Mouse (Mus musculus) limb, embryonic 11.5 days (tissue): Measurements from ENCODE around the gene Pfkl. TPM values are rescaled to one million over a fixed set of nuclear protein-coding genes. Genes with fewer than 3 reads are reported as not detected.
A peak's percentile ranks its signal among the peaks of the same experiment; 100 is the strongest.

Source experiments
- ATAC-seq: fragments of 200-750 bp; cut with Nextera tagmentation; 2 replicates; pipeline ENCODE4 v1.8.0; 2017; ENCODE audit warnings: low read depth; ENCODE audit not compliant: insufficient number of reproducible peaks, low FRiP score, low TSS enrichment
- DNase-seq: peaks from one replicate; pipeline ENCODE4 v3.0.0-alpha.2; 2015; ENCODE audit warnings: low spot score
- H3K27ac ChIP-seq: fragments of 300-500 bp; sonication (generic); replicated peaks from 2 replicates; pipeline ENCODE4 v1.5.1; 2014; ENCODE audit warnings: low read depth, mild to moderate bottlenecking, low read length
- H3K27me3 ChIP-seq: fragments of 300-500 bp; sonication (generic); 2 replicates; pipeline ENCODE4 v1.6.1; 2014; ENCODE audit warnings: mild to moderate bottlenecking, low read length, mixed read lengths; ENCODE audit not compliant: control insufficient read depth, insufficient read depth
- H3K36me3 ChIP-seq: fragments of 300-500 bp; sonication (generic); 2 replicates; pipeline ENCODE4 v1.6.1; 2014; ENCODE audit warnings: mild to moderate bottlenecking, low read length, moderate library complexity, mixed read lengths; ENCODE audit not compliant: control insufficient read depth, insufficient read depth
- H3K4me1 ChIP-seq: fragments of 300-500 bp; sonication (generic); 2 replicates; pipeline ENCODE4 v1.6.1; 2014; ENCODE audit warnings: low read length, mixed read lengths; ENCODE audit not compliant: control insufficient read depth, insufficient read depth
- H3K4me2 ChIP-seq: fragments of 300-500 bp; sonication (generic); 2 replicates; pipeline ENCODE4 v1.6.1; 2014; ENCODE audit warnings: low read depth, mild to moderate bottlenecking, moderate library complexity; ENCODE audit not compliant: severe bottlenecking
- H3K4me3 ChIP-seq: fragments of 300-500 bp; sonication (generic); 2 replicates; pipeline ENCODE4 v1.5.1; 2014; ENCODE audit warnings: low read depth, low read length
- H3K9ac ChIP-seq: fragments of 300-500 bp; sonication (generic); 2 replicates; pipeline ENCODE4 v1.6.1; 2014; ENCODE audit warnings: mild to moderate bottlenecking, low read length
- H3K9me3 ChIP-seq: fragments of 300-500 bp; sonication (generic); 2 replicates; pipeline ENCODE4 v1.6.1; 2016; ENCODE audit warnings: low read length; ENCODE audit not compliant: control insufficient read depth
- WGBS: fragments of 180-500 bp; shearing (Covaris S2); extraction: QIAGEN DNeasy Blood & Tissue Kit; methylation state at CpG from one replicate; pipeline ENCODE4 v1.1.7; 2014; 5-methylcytosine and 5-hydroxymethylcytosine counted together
- polyA plus RNA-seq: library from polyadenylated mRNA; unstranded; fragments of >200 nt; fragmentation: Nextera tagmentation; extraction: Ambion mirVana; gene quantifications from 2 replicates; pipeline ENCODE4 v1.2.1, GENCODE M21; 2014

Pfkl gene
- polyA plus RNA-seq, 1 experiment from 2014 or later, result 161 TPM

DNA sequence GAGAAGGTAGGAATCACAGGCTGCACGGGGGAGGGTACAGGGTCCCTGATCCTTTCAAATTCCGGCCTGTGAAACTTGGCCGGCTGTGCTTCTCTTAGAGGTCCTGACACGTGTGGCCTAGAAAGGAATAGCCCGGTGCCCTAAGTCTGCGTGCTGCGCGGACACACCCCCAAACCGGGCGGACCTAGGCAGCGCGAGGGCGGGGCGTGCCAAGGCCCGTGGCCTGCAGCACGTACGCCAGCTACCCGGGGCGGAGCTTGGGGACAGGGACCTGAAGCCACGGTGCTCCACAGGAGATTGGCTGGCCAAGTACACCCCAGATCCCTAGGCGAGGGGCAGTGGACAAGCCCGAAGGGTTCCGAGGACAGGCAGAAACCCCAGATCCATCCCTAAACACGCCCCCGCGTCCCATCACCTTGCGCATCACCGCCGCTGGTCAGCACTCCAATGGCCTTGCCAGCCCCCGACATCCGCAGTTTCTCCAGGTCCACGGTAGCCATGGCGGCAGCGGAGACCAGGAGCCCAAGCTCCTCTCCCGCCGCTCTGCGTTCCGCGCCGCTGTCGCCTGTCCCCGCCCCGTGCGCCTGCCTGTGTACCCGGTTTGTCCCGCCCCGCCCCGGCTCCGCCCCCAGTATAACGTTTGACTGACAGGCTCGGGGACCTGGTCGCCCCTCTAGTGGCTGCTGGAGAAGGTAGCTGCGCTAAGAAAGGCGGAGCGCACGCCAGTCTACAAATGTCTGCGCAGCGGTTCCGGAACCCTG, 519 bp downstream of the Pfkl start:
- peak overlapping the region; percentile 75 for H3K4me3 ChIP-seq
- H3K36me3 ChIP-seq, result peaks cover 4% of the 10 kb centered on the region; the same call in 1 of the 2 replicates
- WGBS, result under 1% methylated on average over 59 of the region's 59 CpGs
- H3K4me2 ChIP-seq, result peak overlapping the region; percentile 87
- H3K9ac ChIP-seq, result peak overlapping the region; percentile 82
- no peaks in the 10 kb centered on the region for H3K27me3 ChIP-seq
- DNase-seq, result peak; percentile 98
- peak; percentile 94 for ATAC-seq
- peaks cover 26% of the 10 kb centered on the region for H3K4me1 ChIP-seq
- peak overlapping the region; percentile 95 for H3K27ac ChIP-seq
- H3K9me3 ChIP-seq, result no peaks in the 10 kb centered on the region

- Histone ChIP-seq H3K36me3 (peaks cover 4% of the 10 kb centered on the region; the same call in 1 of the 2 replicates), H3K4me1 (peaks cover 26% of the 10 kb centered on the region), H3K9me3 (no peaks in the 10 kb centered on the region), H3K27me3 (no peaks in the 10 kb centered on the region), H3K4me3 (peak overlapping the region; percentile 75), H3K9ac (peak overlapping the region; percentile 82), H3K4me2 (peak overlapping the region; percentile 87), H3K27ac (no peak overlapping the region)
- no peak for DNase-seq
- WGBS, result 81% methylated on average over 3 of the region's 3 CpGs
- ATAC-seq, result no peak
These were observed 1.7 kb downstream of the Pfkl start for GRCm38 (mm10) chr10:78008169-78008568.

DNA sequence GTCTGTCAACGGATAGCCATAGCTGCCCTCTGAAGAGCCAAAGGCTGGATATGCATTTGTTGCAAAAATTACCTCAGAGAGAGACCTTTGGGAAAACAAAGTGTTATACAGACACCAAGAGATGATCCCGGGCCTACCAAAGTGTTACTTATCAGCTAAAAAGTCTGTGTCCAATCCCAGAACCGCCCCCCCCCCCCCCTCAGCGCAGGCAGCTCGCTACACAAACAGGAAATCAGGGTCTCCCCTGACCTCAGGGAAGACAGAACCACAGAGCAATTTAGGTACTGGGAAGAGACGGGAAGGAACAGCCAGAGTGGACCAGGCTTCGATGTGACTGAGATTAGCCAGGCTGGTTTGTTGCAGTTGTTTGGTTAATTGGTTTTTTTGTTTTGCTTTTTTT, 2.7 kb downstream of the Pfkl start:
- Histone ChIP-seq H3K27ac (no peak overlapping the region), H3K9ac (no peak overlapping the region; the same call in 1 of the 2 replicates), H3K9me3 (no peaks in the 10 kb centered on the region), H3K4me3 (no peak overlapping the region), H3K27me3 (no peaks in the 10 kb centered on the region), H3K36me3 (peaks cover 6% of the 10 kb centered on the region; the same call in 1 of the 2 replicates), H3K4me2 (peak overlapping the region; percentile 87; the same call in 1 of the 2 replicates), H3K4me1 (peaks cover 26% of the 10 kb centered on the region)
- ATAC-seq (no peak), DNase-seq (no peak)
- WGBS, result 32% methylated on average over 7 of the region's 7 CpGs

DNA sequence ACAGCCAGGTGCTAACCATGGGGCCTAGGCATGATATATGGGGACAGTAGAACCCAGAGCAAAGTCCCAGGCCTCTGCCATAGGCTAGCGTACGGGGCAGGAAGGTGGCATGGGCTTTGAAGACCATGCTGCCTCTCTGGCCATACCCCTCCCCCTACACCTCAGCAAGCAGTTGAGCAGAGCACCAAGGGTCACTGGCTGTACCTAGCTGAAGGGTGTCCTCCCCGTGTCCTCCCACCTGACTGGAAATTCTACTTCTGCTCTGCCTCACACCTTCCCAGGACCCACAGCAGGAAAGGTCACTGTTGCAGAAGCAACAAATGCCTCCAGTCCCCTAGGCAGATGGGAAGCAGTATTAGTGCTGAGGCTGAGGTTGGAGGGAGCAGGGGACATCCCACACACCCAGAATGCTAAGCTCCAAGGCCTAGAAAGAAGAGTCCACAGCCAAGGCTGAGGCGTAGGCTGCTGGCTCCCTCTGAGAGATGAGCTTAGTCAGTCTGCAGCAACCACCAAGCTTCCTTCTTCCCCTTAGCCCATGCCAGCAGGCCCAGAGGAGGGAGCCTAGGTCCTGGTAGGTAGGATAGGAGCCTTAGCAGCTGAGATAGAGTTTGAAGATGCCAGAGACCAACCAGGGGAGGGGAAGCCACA, 4.0 kb downstream of the Pfkl start:
- H3K9ac ChIP-seq, result no peak overlapping the region
- no peak overlapping the region for H3K4me3 ChIP-seq
- H3K4me2 ChIP-seq, result no peak overlapping the region
- ATAC-seq (no peak), DNase-seq (no peak)
- H3K36me3 ChIP-seq, result peaks cover 12% of the 10 kb centered on the region; the same call in 1 of the 2 replicates
- WGBS, result 87% methylated on average over 4 of the region's 4 CpGs
- peaks cover 26% of the 10 kb centered on the region for H3K4me1 ChIP-seq
- H3K27ac ChIP-seq, result no peak overlapping the region
- no peaks in the 10 kb centered on the region for H3K9me3 ChIP-seq
- H3K27me3 ChIP-seq, result no peaks in the 10 kb centered on the region

GRCm38 (mm10) chr10:78004479-78005100, 5.3 kb downstream of the Pfkl start:
- Histone ChIP-seq H3K27ac (no peak overlapping the region), H3K4me1 (peaks cover 26% of the 10 kb centered on the region), H3K4me2 (no peak overlapping the region), H3K9ac (no peak overlapping the region), H3K36me3 (peaks cover 25% of the 10 kb centered on the region), H3K9me3 (no peaks in the 10 kb centered on the region), H3K4me3 (no peak overlapping the region), H3K27me3 (no peaks in the 10 kb centered on the region)
- DNase-seq, result no peak
- WGBS, result 84% methylated on average over 3 of the region's 3 CpGs
- no peak for ATAC-seq

- no peak for ATAC-seq
- no peaks in the 10 kb centered on the region for H3K9me3 ChIP-seq
- H3K4me3 ChIP-seq, result no peak overlapping the region
- H3K36me3 ChIP-seq, result peaks cover 38% of the 10 kb centered on the region
- H3K4me2 ChIP-seq, result no peak overlapping the region
- H3K4me1 ChIP-seq, result peaks cover 10% of the 10 kb centered on the region
- H3K27ac ChIP-seq, result no peak overlapping the region
- 92% methylated on average over 2 of the region's 2 CpGs for WGBS
- H3K27me3 ChIP-seq, result no peaks in the 10 kb centered on the region
- DNase-seq, result no peak
- H3K9ac ChIP-seq, result no peak overlapping the region
These were observed 7.6 kb downstream of the Pfkl start for GRCm38 (mm10) chr10:78002316-78002715.

DNA sequence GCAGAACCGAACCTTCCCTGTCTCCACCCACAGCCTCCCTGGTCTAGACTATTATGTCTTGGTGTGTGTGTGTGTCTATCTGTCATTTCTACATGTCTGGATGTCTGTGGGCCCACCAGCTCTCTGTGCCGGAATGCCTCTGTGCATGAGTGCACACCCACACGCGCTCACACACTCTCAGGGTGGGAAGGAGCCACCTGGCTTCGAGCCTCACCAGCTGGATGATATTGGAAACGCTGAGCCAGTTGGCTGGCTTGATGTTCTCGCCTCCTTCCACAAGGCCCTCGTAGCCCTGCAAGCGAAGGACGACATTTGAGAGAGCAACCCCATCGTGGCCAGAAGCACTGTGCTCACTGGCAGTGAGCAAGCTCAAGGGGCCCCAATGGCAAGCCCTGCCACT, 8.1 kb downstream of the Pfkl start:
- DNase-seq (no peak), ATAC-seq (no peak)
- no peak overlapping the region for H3K27ac ChIP-seq
- H3K27me3 ChIP-seq, result no peaks in the 10 kb centered on the region
- peaks cover 38% of the 10 kb centered on the region for H3K36me3 ChIP-seq
- 89% methylated on average over 11 of the region's 11 CpGs for whole genome bisulfite sequencing
- peaks cover 4% of the 10 kb centered on the region for H3K4me1 ChIP-seq
- H3K4me2 ChIP-seq, result no peak overlapping the region
- H3K9ac ChIP-seq, result no peak overlapping the region
- no peaks in the 10 kb centered on the region for H3K9me3 ChIP-seq
- no peak overlapping the region for H3K4me3 ChIP-seq

DNA sequence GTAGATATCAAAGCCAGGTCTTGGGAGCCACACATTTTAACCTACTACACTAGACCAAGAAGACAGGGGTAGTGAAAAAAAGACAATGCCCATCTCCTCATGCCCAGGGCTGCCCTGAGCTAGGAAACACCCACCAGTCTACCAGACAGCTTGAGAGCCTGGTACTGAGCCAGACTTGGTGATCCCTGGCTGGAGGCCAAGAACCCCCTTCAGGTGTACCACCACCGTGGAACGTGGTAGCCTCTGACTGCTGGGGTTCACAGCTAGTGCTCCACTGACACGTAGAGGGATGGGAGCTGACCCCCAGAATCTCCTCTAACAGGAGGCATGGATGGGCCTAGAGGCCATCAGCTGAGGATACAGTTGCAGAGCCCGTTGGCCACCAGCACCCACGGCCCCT, 9.7 kb downstream of the Pfkl start:
- Histone ChIP-seq H3K9me3 (no peaks in the 10 kb centered on the region), H3K9ac (no peak overlapping the region), H3K4me3 (no peak overlapping the region), H3K4me2 (no peak overlapping the region), H3K27ac (no peak overlapping the region), H3K4me1 (no peaks in the 10 kb centered on the region), H3K27me3 (no peaks in the 10 kb centered on the region), H3K36me3 (peaks cover 44% of the 10 kb centered on the region)
- ATAC-seq (no peak), DNase-seq (no peak)
- 96% methylated on average over 5 of the region's 5 CpGs for WGBS
